Mouse (Mus musculus) olfactory bulb, adult 2 months (tissue): ENCODE results near the gene Med29.

Experiments
- CTCF ChIP-seq: fragments of 200-500 bp; IDR thresholded peaks from 2 replicates; pipeline ENCODE4 v1.5.1; 2012; ENCODE audit warnings: low read depth, mild to moderate bottlenecking, low read length, moderate library complexity; ENCODE audit not compliant: insufficient read depth
- POLR2A ChIP-seq: fragments of 200-500 bp; IDR thresholded peaks from 2 replicates; pipeline ENCODE4 v1.6.1; 2012; ENCODE audit warnings: mild to moderate bottlenecking, low read depth, low read length, moderate library complexity; ENCODE audit not compliant: insufficient read depth

DNA sequence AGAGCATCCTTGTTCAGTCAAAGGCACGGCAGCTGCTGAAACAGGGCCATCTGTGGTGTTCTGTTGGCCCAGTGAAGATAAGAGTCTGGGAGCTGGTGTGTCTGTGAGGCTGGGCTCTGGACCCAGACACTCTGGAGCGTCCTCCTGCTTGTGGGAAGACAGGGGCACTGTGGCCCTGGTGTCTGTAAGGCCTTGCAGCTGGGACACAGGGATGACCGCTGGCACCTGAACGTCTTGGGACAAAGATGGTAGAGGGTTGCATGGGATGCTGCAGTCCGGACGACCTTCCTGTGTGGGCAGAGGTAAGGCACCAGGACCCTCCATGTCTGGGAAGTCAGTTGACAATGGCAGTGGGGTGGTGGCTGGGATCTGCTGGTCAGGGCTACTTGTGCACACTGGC, 32.2 kb downstream of the Med29 start:
- no peak for TF ChIP-seq CTCF
- TF ChIP-seq POLR2A: no peak
